Mouse (Mus musculus) adrenal gland (tissue): Measurements from ENCODE around the gene Rhot1.
"Not testable (repeated sequence)": the region's sequence is repeated elsewhere in the genome, so short reads cannot be mapped to it uniquely, and the experiment has no call there.

ENCODE experiments used
- intact Hi-C: fragments of 180-260 bp; cut with DNase I; formaldehyde crosslinking; loops from one replicate; pipeline ENCODE4 v1.15.1; 2025

Gene Rhot1

GRCm38 (mm10) chr11:80190280-80190679 lies 18.5 kb upstream of the Rhot1 start:
- intact Hi-C loops = no loop called here

DNA sequence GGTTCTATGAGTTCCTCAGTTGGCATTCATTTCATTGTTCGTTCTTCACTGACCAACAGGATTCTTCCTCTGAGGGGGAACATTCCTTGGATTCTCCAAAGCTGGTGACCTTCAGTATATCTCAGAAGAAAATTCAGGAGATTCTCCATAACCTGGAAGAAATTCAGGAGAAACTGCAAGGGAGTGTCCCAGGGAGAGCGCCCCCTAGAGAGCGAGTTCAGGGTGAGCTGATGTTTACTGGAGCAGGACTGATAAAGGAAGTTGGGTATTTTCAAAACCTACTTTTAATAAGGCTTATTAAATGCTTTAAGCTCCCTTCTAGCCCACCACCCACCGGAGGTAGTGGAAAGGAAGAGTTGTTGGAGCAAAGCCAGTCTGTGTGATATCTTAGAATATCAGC lies 15.0 kb upstream of the Rhot1 start:
- intact Hi-C loops = no loop called here

DNA sequence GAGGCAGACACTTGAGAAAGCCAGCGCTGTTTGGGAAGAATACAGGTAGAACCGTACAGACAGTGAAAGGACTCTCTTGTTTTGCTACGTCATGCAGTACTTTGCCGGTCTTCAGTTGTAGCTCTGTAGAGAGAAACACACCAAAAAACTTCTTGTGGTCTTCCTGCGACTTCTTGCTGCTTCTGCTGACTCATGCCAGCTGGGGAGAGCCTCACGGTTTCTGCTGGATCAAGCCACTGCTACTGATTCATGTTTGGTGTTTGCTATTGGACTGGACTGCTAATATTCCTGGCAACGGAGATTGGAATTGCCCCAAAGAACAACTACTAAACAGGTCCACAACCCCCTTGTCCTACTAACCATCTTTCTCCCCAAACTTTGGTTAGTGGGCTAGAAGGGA lies 12.5 kb upstream of the Rhot1 start:
- intact Hi-C loops = loop anchor here (5.0 kb wide), 1 partner anchor 114 kb away; the partner anchor contains the start of gene Crlf3

- intact Hi-C loops = loop anchor here (5.0 kb wide), 1 partner anchor 117 kb away; the partner anchor contains the start of gene Crlf3
These were observed 9.5 kb upstream of the Rhot1 start for GRCm38 (mm10) chr11:80199316-80199715.

GRCm38 (mm10) chr11:80199773-80200172 lies 9.0 kb upstream of the Rhot1 start:
- intact Hi-C loops = loop anchor here (5.0 to 10.0 kb wide), 2 partner anchors 65 to 117 kb away; partner anchors contain the start of gene Crlf3

DNA sequence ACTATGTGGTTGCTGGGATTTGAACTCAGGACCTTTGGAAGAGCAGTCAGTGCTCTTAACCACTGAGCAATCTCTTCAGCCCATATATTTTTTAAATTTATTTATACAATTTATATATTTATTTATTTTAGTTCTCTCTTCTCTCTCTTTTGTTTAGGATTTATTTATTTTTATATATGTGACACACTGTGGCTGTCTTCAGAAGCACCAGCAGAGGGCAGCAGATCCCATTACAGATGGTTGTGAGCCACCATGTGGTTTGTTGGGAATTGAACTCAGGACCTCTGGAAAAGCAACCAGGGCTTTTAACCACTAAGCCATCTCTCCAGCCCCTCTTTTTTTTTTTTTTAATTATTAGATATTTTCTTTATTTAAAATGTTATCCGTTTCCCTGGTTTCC lies 8.5 kb upstream of the Rhot1 start:
- intact Hi-C loops = loop anchor here (10.0 kb wide), 1 partner anchor 64 kb away; no protein-coding TSS in a partner anchor

GRCm38 (mm10) chr11:80202296-80202695 lies 6.5 kb upstream of the Rhot1 start:
- intact Hi-C loops = loop anchor here (10.0 kb wide), 1 partner anchor 63 kb away; no protein-coding TSS in a partner anchor

DNA sequence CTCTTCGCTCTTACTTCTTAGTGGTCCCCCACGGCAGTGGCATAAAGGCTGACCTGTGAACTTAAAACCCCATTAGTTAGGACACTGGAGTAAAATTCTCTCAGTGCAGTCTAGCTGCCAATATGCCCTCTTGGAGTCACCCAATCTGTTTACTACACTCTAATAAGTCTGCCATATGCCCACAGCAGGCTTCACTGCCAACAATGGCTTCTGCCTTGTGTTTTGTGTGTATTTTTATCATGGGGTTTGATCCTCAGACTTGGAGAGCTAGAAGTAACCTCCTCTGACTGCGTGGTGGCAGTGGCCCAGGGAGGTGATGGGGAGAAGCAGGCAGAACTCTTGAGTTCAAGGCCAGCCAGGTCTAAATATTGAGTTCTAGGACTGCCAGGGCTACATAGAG lies 4.8 kb upstream of the Rhot1 start:
- intact Hi-C loops = loop anchor here (10.0 kb wide), 1 partner anchor 61 kb away; no protein-coding TSS in a partner anchor

GRCm38 (mm10) chr11:80204941-80205340 lies 3.9 kb upstream of the Rhot1 start:
- intact Hi-C loops = loop anchor here (10.0 kb wide), 1 partner anchor 60 kb away; no protein-coding TSS in a partner anchor

- intact Hi-C loops = loop anchor here (10.0 kb wide), 1 partner anchor 56 kb away; no protein-coding TSS in a partner anchor
These were observed 357 bp upstream of the Rhot1 start for GRCm38 (mm10) chr11:80208465-80208859.

- intact Hi-C loops = no loop called here
These were observed 1.5 kb downstream of the Rhot1 start for GRCm38 (mm10) chr11:80210321-80210720.

GRCm38 (mm10) chr11:80212282-80212681 lies 3.5 kb downstream of the Rhot1 start:
- intact Hi-C loops = no loop called here

- intact Hi-C loops = no loop called here
These were observed 6.5 kb downstream of the Rhot1 start for GRCm38 (mm10) chr11:80215291-80215690.

- intact Hi-C loops = no loop called here
These were observed 10.0 kb downstream of the Rhot1 start for GRCm38 (mm10) chr11:80218657-80219293.

DNA sequence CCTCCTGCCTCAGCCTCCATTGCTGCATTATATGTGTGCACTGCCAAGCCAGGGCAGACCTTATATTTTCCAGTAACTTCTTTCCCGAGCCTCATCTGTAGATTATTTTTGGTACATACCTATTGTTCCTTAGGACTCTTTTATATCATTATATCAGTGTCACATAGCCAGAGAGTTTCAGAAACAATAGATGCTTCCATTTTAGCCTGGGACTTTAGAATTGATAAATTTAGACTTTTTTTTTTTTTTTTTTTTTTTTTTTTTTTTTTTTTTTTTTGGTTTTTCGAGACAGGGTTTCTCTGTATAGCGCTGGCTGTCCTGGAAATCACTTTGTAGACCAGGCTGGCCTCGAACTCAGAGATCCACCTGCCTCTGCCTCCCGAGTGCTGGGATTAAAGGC lies 21.2 kb downstream of the Rhot1 start:
- intact Hi-C loops = not testable (repeated sequence)

GRCm38 (mm10) chr11:80237278-80237677 lies 28.5 kb downstream of the Rhot1 start:
- intact Hi-C loops = no loop called here

DNA sequence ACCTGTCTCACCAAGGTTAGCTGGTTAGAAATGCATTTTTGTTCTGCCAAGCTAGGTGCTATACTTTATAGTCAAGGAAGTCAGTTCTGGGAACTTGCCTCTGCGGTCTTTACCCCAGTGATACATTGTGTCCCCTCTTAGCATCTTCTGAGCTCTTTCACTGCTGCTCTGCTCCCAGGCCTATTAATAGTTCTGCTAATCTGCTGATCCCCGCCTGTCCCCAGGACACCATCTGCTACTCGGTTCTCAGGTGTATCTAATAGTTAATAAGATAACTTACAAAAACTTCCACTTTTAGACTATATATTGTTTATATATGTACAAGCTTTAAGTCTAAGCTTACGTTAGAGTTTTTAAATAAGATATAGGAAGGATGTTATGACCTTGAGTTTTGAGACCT lies 29.5 kb downstream of the Rhot1 start:
- intact Hi-C loops = no loop called here

- intact Hi-C loops = no loop called here
These were observed 38.2 kb downstream of the Rhot1 start for GRCm38 (mm10) chr11:80247026-80247425.

DNA sequence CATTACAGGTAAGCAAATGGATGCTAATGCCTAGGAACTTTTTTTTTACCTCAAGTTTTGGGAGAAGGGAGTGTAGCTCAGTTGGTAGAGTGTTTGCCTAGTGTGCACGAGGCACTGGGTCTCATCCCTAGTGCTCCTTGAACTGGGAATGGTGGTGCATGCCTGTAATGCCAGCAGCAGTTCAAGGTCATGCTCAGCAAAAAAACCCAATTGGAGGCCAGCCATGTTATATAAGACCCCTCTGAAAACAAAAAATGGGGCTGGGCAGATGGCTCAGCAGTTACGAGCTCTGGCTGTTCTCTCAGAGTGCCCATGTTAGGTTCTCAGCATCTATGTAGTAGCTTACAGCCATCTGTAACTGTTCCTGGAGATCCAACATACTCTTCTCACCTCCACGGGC lies 39.7 kb downstream of the Rhot1 start:
- intact Hi-C loops = no loop called here

GRCm38 (mm10) chr11:80264137-80264536 lies 55.3 kb downstream of the Rhot1 start:
- intact Hi-C loops = loop anchor here (10.0 kb wide), 1 partner anchor 59 kb away; the partner anchor contains the start of gene Rhot1

- intact Hi-C loops = no loop called here
These were observed 62.3 kb downstream of the Rhot1 start for GRCm38 (mm10) chr11:80271096-80271495.

DNA sequence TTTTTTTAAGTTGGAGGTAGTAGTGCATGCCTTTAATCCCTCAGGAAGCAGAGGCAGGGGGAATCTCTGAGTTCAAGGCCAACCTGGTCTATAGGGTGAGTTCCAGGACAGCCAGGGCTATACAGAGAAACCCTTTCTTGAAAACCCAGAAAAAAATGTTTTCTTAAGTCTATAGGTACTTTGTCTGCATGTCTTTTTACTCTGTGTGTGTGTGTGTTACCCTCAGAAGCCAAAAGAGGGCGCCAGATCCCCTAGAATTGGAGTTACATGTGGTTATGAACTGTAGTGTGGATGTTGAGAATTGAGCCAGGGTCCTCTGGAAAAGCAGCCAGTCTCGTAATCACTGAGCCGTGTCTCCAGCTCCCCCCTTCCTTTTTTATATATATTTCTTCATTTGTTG lies 66.2 kb downstream of the Rhot1 start:
- intact Hi-C loops = no loop called here

- intact Hi-C loops = no loop called here
These were observed 69.2 kb downstream of the Rhot1 start for GRCm38 (mm10) chr11:80278054-80278453.
